Mouse (Mus musculus): ENCODE data around the gene Adarb1.

- TF ChIP-seq CTCF (IDR thresholded peaks at IDR 0.05; ENCODE audit: control insufficient read depth, insufficient read depth, insufficient replicate concordance, low read depth, low read length) (no peak), POLR2A (IDR thresholded peaks at IDR 0.05; ENCODE audit: control insufficient read depth, low read depth, low read length) (no peak)
Observed at GRCm38 (mm10) chr10:77240764-77241163, 177.3 kb downstream of the Adarb1 start.

Data from testis, adult 2 months (tissue).